Mouse (Mus musculus) midbrain, postnatal 0 days (tissue): Measurements from ENCODE around the gene Pacrg. TPM values are rescaled to one million over a fixed set of nuclear protein-coding genes. Genes with fewer than 3 reads are reported as not detected.

Experiments
- ATAC-seq: fragments of 200-750 bp; cut with Nextera tagmentation; 2 replicates; pipeline ENCODE4 v1.8.0; 2017; ENCODE audit warnings: moderate number of reproducible peaks, mild to moderate bottlenecking, moderate TSS enrichment, moderate library complexity; ENCODE audit not compliant: low FRiP score
- DNase-seq: peaks from one replicate; pipeline ENCODE4 v3.0.0-alpha.2; 2015; ENCODE audit warnings: low spot score
- H3K27ac ChIP-seq: fragments of 300-500 bp; sonication (generic); 2 replicates; pipeline ENCODE4 v1.5.1; 2014; ENCODE audit warnings: low read depth, mild to moderate bottlenecking, low read length, mixed read lengths
- H3K27me3 ChIP-seq: fragments of 300-500 bp; sonication (generic); 2 replicates; pipeline ENCODE4 v1.6.1; 2014; ENCODE audit warnings: low read length, control low read depth, mixed read lengths; ENCODE audit not compliant: insufficient read depth
- H3K36me3 ChIP-seq: fragments of 300-500 bp; sonication (generic); 2 replicates; pipeline ENCODE4 v1.6.1; 2014; ENCODE audit warnings: low read length, control low read depth, mixed read lengths; ENCODE audit not compliant: insufficient read depth
- H3K4me1 ChIP-seq: fragments of 300-500 bp; sonication (generic); 2 replicates; pipeline ENCODE4 v1.6.1; 2014; ENCODE audit warnings: mild to moderate bottlenecking, control low read depth, antibody characterized with exemption, low read length, mixed read lengths; ENCODE audit not compliant: insufficient read depth
- H3K4me2 ChIP-seq: fragments of 300-500 bp; sonication (generic); 2 replicates; pipeline ENCODE4 v1.6.1; 2014; ENCODE audit warnings: low read depth, mild to moderate bottlenecking, low read length, mixed read lengths; ENCODE audit not compliant: poor library complexity, severe bottlenecking
- H3K4me3 ChIP-seq: fragments of 300-500 bp; sonication (generic); 2 replicates; pipeline ENCODE4 v1.5.1; 2014; ENCODE audit warnings: low read depth, mild to moderate bottlenecking, low read length, moderate library complexity
- H3K9ac ChIP-seq: fragments of 300-500 bp; sonication (generic); replicated peaks from 2 replicates; pipeline ENCODE4 v1.6.1; 2014; ENCODE audit warnings: mild to moderate bottlenecking, low read length, moderate library complexity, mixed read lengths; ENCODE audit not compliant: poor library complexity, severe bottlenecking
- H3K9me3 ChIP-seq: fragments of 300-500 bp; sonication (generic); 2 replicates; pipeline ENCODE4 v1.6.1; 2016; ENCODE audit warnings: low read length, control low read depth
- CTCF ChIP-seq: IDR thresholded peaks from 2 replicates; pipeline ENCODE4 v1.5.1; 2016; ENCODE audit warnings: antibody characterized with exemption, mild to moderate bottlenecking
- WGBS: fragments of 180-500 bp; shearing (Covaris S2); extraction: QIAGEN DNeasy Blood & Tissue Kit; methylation state at CpG from one replicate; pipeline ENCODE4 v1.1.7; 2014; 5-methylcytosine and 5-hydroxymethylcytosine counted together
- polyA plus RNA-seq: library from polyadenylated mRNA; unstranded; fragments of >200 nt; fragmentation: Nextera tagmentation; extraction: Ambion mirVana; gene quantifications from 2 replicates; pipeline ENCODE4 v1.2.1, GENCODE M21; 2015
- total RNA-seq: library from RNA; depleted of rRNA; stranded (reverse); fragments of >200 nt; gene quantifications from 2 replicates; pipeline ENCODE4 v1.2.3, GENCODE M21; 2014

Pacrg gene
- total and polyA plus RNA-seq, 2 experiments from 2014 or later = 14.6 to 23.0 TPM

DNA sequence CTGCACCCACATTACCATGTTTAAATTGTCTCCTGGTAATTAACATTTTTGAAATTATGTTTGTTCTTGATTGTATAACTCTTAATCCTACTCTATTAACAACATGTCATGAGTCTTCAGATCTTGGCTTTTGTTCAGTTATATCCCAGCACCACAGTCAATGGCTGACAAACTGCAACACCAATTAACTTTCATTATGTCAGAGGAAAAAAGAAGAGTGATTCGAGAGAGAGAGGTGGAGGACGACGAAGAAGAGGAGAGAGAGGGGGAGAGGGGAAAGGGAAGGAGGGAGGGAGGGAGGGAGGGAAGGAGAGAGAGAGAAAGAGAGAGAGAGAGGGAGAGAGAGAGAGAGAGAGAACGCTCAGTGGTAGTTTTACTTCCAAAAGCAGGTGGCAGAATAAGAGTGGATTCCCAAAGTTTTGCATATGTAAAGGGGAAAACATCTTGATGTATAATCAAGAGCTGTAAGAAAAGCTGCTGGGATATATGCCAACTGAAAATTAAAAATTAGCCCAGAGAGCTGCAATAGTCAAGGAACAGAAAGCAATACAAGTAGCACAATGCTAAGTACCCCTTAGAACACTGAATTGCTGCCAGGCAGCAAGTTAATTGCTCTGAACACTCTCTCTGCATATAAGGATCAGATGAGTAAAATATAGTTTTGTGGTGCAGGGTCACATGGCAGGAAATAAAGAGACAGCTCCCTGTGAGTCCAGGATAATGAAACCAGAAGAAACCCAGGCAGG lies 107.6 kb downstream of the Pacrg start:
- Histone ChIP-seq H3K27me3 (no peaks in the 10 kb centered on the region), H3K4me2 (no peak overlapping the region), H3K9me3 (no peaks in the 10 kb centered on the region), H3K4me3 (no peak overlapping the region), H3K9ac (no peak overlapping the region), H3K36me3 (no peaks in the 10 kb centered on the region), H3K27ac (no peak overlapping the region), H3K4me1 (no peaks in the 10 kb centered on the region)
- 36% methylated on average over 4 of the region's 4 CpGs for WGBS
- no peak for TF ChIP-seq CTCF
- ATAC-seq (no peak), DNase-seq (no peak)

DNA sequence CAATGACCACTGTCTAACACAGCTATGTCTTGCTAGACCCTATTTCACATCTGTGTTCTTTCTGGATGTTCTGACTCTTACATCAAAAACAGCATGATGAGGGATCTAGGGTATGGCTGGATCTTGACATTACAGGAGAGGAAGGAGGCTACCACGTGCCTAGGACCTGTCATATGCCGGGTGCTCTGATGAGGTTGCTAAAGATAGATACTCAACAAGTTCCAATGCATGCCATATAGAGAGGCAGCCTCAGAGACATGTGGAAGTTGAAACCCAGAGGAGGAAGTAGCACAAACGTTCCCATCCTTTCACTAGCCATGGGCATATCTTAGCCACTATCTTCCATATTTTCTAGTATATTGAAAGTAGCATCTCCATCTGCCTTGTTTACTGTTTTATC lies 115.3 kb downstream of the Pacrg start:
- Histone ChIP-seq H3K4me1 (no peaks in the 10 kb centered on the region), H3K27me3 (no peaks in the 10 kb centered on the region), H3K4me3 (no peak overlapping the region), H3K4me2 (no peak overlapping the region), H3K9me3 (no peaks in the 10 kb centered on the region), H3K27ac (no peak overlapping the region), H3K9ac (no peak overlapping the region), H3K36me3 (no peaks in the 10 kb centered on the region)
- DNase-seq (no peak), ATAC-seq (no peak)
- WGBS = 97% methylated on average over 3 of the region's 3 CpGs
- no peak for TF ChIP-seq CTCF

DNA sequence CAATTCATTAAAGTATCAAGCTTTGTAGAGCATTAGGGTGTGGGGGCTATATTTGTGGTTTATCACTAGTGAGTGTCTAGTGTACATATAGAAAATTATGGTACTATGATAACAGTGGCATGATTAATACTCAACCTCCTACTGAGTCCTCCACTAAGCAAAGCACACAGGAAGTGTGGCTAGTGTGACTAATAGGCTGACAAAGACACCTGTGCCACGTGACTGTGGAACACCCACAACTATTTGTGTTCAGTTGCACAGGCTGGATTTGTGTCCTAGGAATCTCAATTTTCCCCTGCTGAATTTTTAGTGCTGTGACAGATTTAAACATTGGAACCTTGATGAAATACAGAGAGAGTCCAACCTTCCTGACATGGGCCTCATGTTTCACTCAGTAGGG lies 118.5 kb downstream of the Pacrg start:
- ATAC-seq = no peak

DNA sequence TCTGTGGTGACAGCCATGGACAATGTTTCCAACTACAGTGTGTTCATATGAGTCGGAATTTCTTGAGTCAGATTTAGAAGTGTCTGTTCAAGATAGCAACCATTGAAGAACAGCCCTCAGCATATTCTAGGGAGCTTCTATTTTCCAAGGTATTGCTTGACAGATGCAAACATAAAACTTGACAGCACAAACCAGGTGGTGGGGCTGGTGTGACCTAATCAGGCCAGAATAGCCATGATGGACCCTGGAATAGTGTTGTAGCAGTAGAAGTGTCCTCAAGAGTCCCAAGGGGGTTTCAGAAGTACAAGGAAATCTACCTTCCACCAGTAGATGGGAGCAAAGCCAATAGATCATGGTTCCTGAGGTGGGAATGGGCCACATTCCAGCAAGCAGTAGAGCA lies 123.0 kb downstream of the Pacrg start:
- H3K36me3 ChIP-seq = no peaks in the 10 kb centered on the region
- no peaks in the 10 kb centered on the region for H3K4me1 ChIP-seq
- DNase-seq (no peak), ATAC-seq (no peak)
- H3K4me2 ChIP-seq = no peak overlapping the region
- H3K27ac ChIP-seq = no peak overlapping the region
- H3K27me3 ChIP-seq = no peaks in the 10 kb centered on the region
- 98% methylated on average over 1 of the region's 1 CpGs for WGBS
- no peak overlapping the region for H3K4me3 ChIP-seq
- TF ChIP-seq CTCF = no peak
- H3K9me3 ChIP-seq = no peaks in the 10 kb centered on the region
- no peak overlapping the region for H3K9ac ChIP-seq

More for the DNA sequence above, 118.5 kb downstream of the Pacrg start:
- H3K4me2 ChIP-seq = no peak overlapping the region
- no peaks in the 10 kb centered on the region for H3K27me3 ChIP-seq
- no peak for TF ChIP-seq CTCF
- no peak overlapping the region for H3K9ac ChIP-seq
- no peak overlapping the region for H3K27ac ChIP-seq
- DNase-seq = no peak
- 76% methylated on average over 1 of the region's 1 CpGs for WGBS
- no peak overlapping the region for H3K4me3 ChIP-seq
- no peaks in the 10 kb centered on the region for H3K9me3 ChIP-seq
- no peaks in the 10 kb centered on the region for H3K36me3 ChIP-seq
- H3K4me1 ChIP-seq = no peaks in the 10 kb centered on the region

DNA sequence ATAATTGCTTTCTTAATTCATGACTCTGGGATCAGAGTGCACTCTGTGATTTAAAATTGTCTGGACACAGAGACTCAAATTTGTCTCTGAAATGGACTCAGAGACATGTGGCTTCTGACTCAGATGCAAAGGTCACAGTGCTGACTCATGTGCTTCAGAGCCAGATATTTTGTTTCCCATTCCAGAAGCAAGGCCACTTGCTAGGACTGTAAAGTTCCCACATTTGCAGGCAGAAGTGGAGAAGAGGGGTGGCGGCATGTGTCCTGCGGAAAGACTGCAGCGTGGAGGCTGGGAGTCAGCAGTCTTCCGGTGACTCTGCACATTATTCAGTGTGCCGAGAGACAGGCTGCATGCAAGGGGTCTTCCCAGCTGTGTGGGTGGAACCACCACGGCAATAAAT lies 137.3 kb downstream of the Pacrg start:
- WGBS = 73% methylated on average over 6 of the region's 6 CpGs
- Histone ChIP-seq H3K9me3 (no peaks in the 10 kb centered on the region), H3K27me3 (no peaks in the 10 kb centered on the region), H3K36me3 (no peaks in the 10 kb centered on the region), H3K4me2 (no peak overlapping the region), H3K27ac (no peak overlapping the region), H3K9ac (no peak overlapping the region), H3K4me3 (no peak overlapping the region), H3K4me1 (no peaks in the 10 kb centered on the region)
- no peak for TF ChIP-seq CTCF
- ATAC-seq (no peak), DNase-seq (no peak)

DNA sequence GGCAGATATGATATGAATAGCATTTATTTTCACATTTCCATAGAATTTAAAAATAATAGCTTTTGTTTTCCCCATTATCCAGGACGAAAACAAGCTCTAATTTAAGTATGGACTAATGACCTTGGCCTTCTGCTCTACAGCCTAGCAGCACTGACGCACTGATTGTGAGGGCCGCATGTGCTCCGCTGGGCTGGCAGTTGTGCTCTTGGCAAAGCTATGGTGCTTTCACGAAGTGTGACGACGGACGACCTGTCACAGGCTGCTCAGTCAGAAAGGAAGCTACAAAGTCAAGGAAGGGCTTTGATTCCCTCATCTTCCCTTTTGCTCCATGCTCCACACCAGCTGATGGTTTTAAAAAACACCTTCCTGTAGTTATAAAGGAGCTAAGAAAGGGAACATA lies 142.1 kb downstream of the Pacrg start:
- WGBS = 68% methylated on average over 8 of the region's 8 CpGs
- Histone ChIP-seq H3K4me1 (no peaks in the 10 kb centered on the region), H3K27ac (no peak overlapping the region), H3K27me3 (no peaks in the 10 kb centered on the region), H3K4me3 (no peak overlapping the region), H3K36me3 (no peaks in the 10 kb centered on the region), H3K4me2 (no peak overlapping the region), H3K9ac (no peak overlapping the region), H3K9me3 (no peaks in the 10 kb centered on the region)
- TF ChIP-seq CTCF = no peak
- ATAC-seq (no peak), DNase-seq (peak; percentile 23)
